Mouse (Mus musculus) left cerebral cortex, postnatal 4 days (tissue): ENCODE measurements around the gene C1ql1. TPM values are rescaled to one million over a fixed set of nuclear protein-coding genes. Genes with fewer than 3 reads are reported as not detected.

ENCODE experiments used
- DNase-seq: peaks from one replicate; pipeline ENCODE4 v3.0.0-alpha.2; 2022
- intact Hi-C: fragments of 180-260 bp; cut with DNase I; formaldehyde crosslinking; loops from one replicate; pipeline ENCODE4 v1.15.1; 2025
- total RNA-seq, 2 experiments: library from RNA; stranded (reverse); gene quantifications; 2 replicates each; pipeline ENCODE4 v1.2.3; 2021

Gene C1ql1
- total RNA-seq, 2 experiments from 2014 or later = 10.9 to 12.7 TPM

DNA sequence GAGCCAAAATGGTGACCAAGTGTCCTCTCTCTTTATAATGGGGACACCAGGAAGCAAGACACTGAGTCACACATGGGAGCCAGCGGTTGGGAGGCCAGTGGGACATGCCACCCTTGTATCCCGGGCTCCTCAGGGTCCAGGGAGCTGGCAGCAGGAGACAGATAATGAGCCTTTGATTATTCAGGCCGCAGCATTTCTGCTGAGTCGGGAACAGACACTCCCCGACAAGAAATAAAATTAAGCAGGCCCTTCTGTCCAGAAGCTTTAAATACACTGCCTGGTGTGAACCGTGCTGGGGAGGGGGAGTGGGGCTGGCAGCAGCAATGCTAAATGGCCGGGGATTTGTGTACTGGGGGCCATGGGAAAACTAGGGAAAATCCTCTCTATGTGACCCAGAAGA, 35.1 kb downstream of the C1ql1 start:
- intact Hi-C loops = no loop called here
- DNase-seq = no peak

DNA sequence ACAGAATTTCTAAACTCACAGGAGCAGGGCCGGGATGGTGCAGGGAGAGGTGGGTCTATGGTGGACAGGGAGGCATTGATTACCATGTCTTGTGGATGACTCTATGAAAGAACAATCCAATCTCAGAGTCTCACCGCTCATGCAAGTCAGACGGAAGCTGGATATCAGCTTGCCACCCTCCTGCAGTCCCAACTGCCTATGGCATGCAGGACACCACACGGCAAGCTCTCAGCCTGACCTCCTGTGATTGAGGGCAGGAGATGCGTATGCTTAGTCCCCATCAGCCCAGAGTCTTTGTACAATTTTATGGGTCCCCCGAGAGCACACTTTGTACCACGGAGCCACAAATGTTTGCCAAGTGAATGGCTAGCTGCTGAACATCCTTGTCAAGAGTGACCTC, 42.8 kb downstream of the C1ql1 start:
- DNase-seq = no peak
- intact Hi-C loops = loop anchor here (10.0 kb wide), 1 partner anchor 151 kb away; no protein-coding TSS in a partner anchor

GRCm38 (mm10) chr11:102902107-102902506, 44.4 kb downstream of the C1ql1 start:
- DNase-seq = no peak
- intact Hi-C loops = loop anchor here (10.0 kb wide), 1 partner anchor 153 kb away; no protein-coding TSS in a partner anchor

GRCm38 (mm10) chr11:102901199-102901598, 45.3 kb downstream of the C1ql1 start:
- DNase-seq = no peak

GRCm38 (mm10) chr11:102900763-102901162, 45.7 kb downstream of the C1ql1 start, which contains the start of gene Gfap:
Gene Gfap (minus strand): TSS chr11:102900912.
- peak; percentile 91 for DNase-seq
- intact Hi-C loops = loop anchor here (2.0 to 10.0 kb wide), 2 partner anchors 92 to 154 kb away; no protein-coding TSS in a partner anchor

More at GRCm38 (mm10) chr11:102901199-102901598, 45.3 kb downstream of the C1ql1 start:
- intact Hi-C loops = loop anchor here (2.0 to 10.0 kb wide), 2 partner anchors 92 to 154 kb away; no protein-coding TSS in a partner anchor

DNA sequence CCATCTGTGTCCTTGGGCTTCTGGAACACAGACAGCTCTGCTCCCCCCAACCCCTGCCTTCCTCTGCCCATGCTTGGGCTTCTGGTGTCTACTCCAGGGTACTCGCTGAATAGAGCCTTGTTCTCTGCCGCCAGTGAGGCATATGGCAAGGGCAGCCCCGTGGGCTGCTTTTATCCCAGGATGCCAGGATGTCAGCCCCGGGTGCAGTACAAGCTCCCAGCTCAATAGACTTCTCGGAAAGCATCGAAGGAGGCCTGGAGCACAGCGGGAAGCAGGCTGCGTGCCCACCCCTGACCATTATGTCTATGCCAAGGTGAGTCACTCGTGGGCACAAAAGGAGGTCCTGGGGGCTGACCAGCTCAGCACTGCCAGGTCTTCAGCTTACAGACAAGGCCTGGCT, 48.1 kb downstream of the C1ql1 start:
- intact Hi-C loops = no loop called here

GRCm38 (mm10) chr11:102896641-102897040, 49.8 kb downstream of the C1ql1 start:
- intact Hi-C loops = no loop called here
- peak; percentile 35 for DNase-seq

More for the DNA sequence above, 48.1 kb downstream of the C1ql1 start:
- DNase-seq = peak; percentile 90

DNA sequence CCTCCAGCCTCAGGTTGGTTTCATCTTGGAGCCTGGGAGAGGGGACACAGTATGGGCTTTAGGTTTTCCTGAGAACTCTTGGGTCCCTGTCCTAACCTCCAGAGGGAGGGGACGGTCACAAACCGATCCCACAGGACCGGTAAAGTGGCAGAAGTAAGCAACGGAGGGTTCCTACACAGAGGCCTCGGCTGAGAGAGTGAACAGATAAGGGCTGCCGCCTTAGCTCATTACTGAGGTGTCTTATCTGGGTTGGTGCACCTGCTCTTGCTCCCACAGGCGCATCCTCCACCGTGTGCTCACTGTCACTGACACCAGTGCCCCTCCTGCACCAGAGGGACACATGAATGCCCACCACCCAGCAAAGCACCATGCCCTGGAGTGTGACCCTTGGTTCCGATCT, 50.7 kb downstream of the C1ql1 start:
- intact Hi-C loops = no loop called here

DNA sequence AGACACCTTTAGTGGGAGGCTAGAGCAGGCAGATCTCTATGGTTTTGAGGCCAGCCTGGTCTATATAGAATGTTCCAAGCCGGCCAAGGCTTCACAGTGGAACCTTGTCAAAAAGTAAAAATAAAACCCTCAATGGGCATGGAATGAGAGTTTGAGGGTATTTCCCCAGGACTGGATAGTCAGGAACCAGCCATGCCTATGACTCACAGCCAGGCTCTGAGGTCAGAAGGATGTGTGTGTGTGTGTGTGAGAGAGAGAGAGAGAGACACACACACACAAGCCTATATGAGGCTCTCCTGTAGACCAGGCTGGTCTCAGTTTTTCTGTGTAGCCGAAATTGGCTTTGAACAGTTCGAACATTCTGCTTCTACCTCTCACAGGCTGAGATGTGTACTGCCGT, 51.8 kb downstream of the C1ql1 start:
- intact Hi-C loops = no loop called here
- no peak for DNase-seq

More for the DNA sequence above, 50.7 kb downstream of the C1ql1 start:
- no peak for DNase-seq

DNA sequence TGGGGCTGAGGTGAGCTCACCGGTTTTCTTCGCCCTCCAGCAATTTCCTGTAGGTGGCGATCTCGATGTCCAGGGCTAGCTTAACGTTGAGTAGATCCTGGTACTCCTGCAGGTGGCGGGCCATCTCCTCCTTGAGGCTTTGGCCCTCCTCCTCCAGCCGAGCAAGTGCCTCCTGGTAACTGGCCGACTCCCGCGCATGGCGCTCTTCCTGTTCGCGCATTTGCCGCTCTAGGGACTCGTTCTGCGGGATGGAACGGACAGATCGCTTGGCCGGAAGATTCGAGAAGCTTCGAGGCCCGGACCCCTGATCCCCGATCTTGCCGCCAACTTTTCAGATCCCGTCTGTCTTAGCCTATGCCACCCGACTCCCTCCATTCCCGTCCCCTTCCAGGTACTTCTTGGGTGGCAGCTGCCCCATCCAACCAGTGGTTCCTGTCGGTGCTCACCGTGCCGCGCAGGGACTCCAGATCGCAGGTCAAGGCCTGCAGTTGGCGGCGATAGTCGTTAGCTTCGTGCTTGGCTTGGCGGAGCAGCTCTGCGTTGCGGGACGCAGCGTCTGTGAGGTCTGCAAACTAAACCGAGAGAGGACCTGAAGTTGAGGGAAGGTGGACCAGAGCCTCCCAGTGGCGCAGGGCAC, 53.4 kb downstream of the C1ql1 start:
- intact Hi-C loops = loop anchor here (2.0 kb wide), 1 partner anchor 100 kb away; no protein-coding TSS in a partner anchor
- peak; percentile 81 for DNase-seq

DNA sequence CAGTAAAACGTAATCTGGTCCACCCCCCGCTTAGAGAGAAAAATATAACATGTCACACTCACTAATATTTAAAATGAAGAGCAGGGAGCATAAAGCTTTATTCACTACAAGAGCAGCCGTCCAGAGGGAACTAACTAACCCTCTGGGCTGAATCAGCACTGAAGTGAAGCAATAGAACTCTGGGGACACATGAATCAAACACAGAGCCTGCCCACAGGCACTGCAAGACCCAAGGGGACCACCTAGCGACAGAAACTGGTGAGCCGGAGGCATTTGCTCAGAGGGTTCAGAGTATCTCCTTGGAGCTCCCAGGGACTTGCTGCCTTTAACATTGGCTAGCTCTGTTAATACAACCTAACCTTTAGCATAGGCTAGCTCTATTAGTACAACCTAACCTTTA, 56.4 kb downstream of the C1ql1 start:
- intact Hi-C loops = no loop called here

More for the DNA sequence above, 56.4 kb downstream of the C1ql1 start:
- DNase-seq = no peak

Other genes starting within 250 kb of the C1ql1 start
- 10 to 100 TPM; 32.8 to 34.5 TPM for gene Ccdc43, start 248.9 kb downstream of the C1ql1 start, total RNA-seq
- 100 to 1,000 TPM; 103 to 110 TPM for gene Adam11, start 185.2 kb downstream of the C1ql1 start, total RNA-seq
- 10 to 100 TPM; 46.7 to 60.2 TPM for gene Gjc1, start 127.0 kb downstream of the C1ql1 start, total RNA-seq
- 1 to 10 TPM; 3.8 to 6.7 TPM for gene Higd1b, start 110.8 kb downstream of the C1ql1 start, total RNA-seq
- 100 to 1,000 TPM; 113 to 125 TPM for gene Eftud2, start 65.7 kb downstream of the C1ql1 start, total RNA-seq
- gene Ccdc103, start 65.5 kb downstream of the C1ql1 start, total RNA-seq = under 1 TPM; 0.48 to 0.95 TPM
- gene Fam187a, start 61.5 kb downstream of the C1ql1 start, total RNA-seq = not detected
- gene Gfap, start 45.8 kb downstream of the C1ql1 start, total RNA-seq = 10 to 100 TPM; 37.2 to 56.0 TPM
- 1 to 10 TPM; 3.7 to 4.1 TPM for gene Kif18b, start 21.6 kb downstream of the C1ql1 start, total RNA-seq
- gene Nmt1, start 81.5 kb upstream of the C1ql1 start, total RNA-seq = 10 to 100 TPM; 60.3 to 67.8 TPM
- 100 to 1,000 TPM; 116 to 128 TPM for gene Dcakd, start 81.6 kb upstream of the C1ql1 start, total RNA-seq
- gene Plcd3, start 155.0 kb upstream of the C1ql1 start, total RNA-seq = 10 to 100 TPM; 11.1 to 13.8 TPM
- gene Acbd4, start 155.0 kb upstream of the C1ql1 start, total RNA-seq = 10 to 100 TPM; 31.7 to 41.3 TPM
- gene Hexim1, start 169.5 kb upstream of the C1ql1 start, total RNA-seq = 10 to 100 TPM; 22.9 to 23.2 TPM
- gene Hexim2, start 185.7 kb upstream of the C1ql1 start, total RNA-seq = 10 to 100 TPM; 19.0 to 24.2 TPM
- gene Fmnl1, start 224.4 kb upstream of the C1ql1 start, total RNA-seq = 10 to 100 TPM; 34.8 to 39.1 TPM